Mouse (Mus musculus): Measurements from ENCODE around the gene Kbtbd12.

The Kbtbd12 gene

GRCm38 (mm10) chr6:88502030-88502970, 135.4 kb downstream of the Kbtbd12 start:
- in situ Hi-C loops (cut with MboI, MseI): loop anchor here (10.0 kb wide), 1 partner anchor 307 kb away; the partner anchor contains the start of gene Gata2

- in situ Hi-C loops (cut with MboI, MseI): loop anchor here (10.0 kb wide), 1 partner anchor 306 kb away; the partner anchor contains the start of gene Gata2
These were observed 137.4 kb downstream of the Kbtbd12 start for GRCm38 (mm10) chr6:88500405-88500767.

GRCm38 (mm10) chr6:88499481-88500404, 138.0 kb downstream of the Kbtbd12 start:
- in situ Hi-C loops (cut with MboI, MseI): loop anchor here (10.0 kb wide), 1 partner anchor 305 kb away; the partner anchor contains the start of gene Gata2

All from T-helper 1 cell (primary cell).